Mouse (Mus musculus): ENCODE data around the gene Krt25. TPM values are rescaled to one million over a fixed set of nuclear protein-coding genes. Genes with fewer than 3 reads are reported as not detected.

The Krt25 gene
- polyA plus RNA-seq, 1 experiment from 2014 or later: not detected

DNA sequence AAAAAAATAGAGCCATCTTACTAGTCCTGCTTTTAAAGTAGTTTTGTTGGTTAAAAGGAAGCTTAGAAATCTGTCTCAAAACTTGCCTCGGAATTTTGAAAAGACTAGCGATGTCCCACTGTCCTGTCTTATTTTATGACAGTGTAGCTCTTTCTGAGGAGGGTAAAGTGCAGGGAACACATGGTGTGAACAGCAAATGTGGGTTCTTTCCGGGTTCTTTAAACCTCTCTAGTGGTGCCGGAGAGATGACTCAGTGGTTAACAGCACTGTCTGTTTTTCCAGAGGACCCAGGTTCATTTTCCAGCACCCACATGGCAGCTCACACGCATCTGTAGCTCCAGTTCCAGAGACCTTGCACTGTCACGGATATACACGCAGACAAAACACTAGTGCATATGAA, 53.6 kb downstream of the Krt25 start:
- no peaks in the 10 kb centered on the region; the same call in 1 of the 2 replicates for H3K4me1 ChIP-seq

DNA sequence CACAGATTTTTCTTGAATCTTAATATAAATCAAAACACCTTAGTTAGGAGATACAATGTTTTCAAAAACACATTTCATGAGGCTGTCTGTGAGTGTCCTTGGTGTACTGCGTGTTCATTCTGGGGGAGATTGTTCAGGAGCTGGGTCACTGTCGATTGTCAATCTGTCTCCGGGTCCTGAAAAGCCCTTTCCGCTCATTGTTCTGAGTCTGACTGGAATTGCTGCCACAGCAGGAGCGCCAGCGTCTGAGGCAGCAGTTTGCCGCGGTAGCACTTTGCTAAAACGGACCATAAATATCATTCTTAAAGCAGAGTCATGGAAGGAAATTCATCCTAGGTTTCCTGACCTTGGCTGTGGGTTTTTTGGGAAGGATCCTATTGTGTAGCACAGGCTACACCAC, 57.0 kb downstream of the Krt25 start:
- Histone ChIP-seq H3K4me1 (no peaks in the 10 kb centered on the region), H3K27me3 (ENCODE audit: insufficient read depth, poor library complexity, severe bottlenecking) (no peaks in the 10 kb centered on the region), H3K36me3 (no peaks in the 10 kb centered on the region), H3K4me3 (no peak overlapping the region), H3K9me3 (no peaks in the 10 kb centered on the region), H3K27ac (no peak overlapping the region)
- 54% methylated on average over 9 of the region's 9 CpGs for WGBS
- DNase-seq (ENCODE audit: low spot score): no peak

More for the DNA sequence above, 53.6 kb downstream of the Krt25 start:
- 71% methylated on average over 7 of the region's 7 CpGs for WGBS
- no peaks in the 10 kb centered on the region for H3K9me3 ChIP-seq
- H3K36me3 ChIP-seq: no peaks in the 10 kb centered on the region
- DNase-seq (ENCODE audit: low spot score): no peak
- no peak overlapping the region for H3K27ac ChIP-seq
- no peak overlapping the region for H3K4me3 ChIP-seq
- H3K27me3 ChIP-seq (ENCODE audit: insufficient read depth, poor library complexity, severe bottlenecking): no peaks in the 10 kb centered on the region

Other genes with a start within 250 kb of the Krt25 start
- 0.36 TPM in 2 replicates for gene Tns4, start 233.6 kb downstream of the Krt25 start, polyA plus RNA-seq (2016; fragmentation: Nextera tagmentation; extraction: Ambion mirVana)
- gene Ccr7, start 167.9 kb downstream of the Krt25 start, polyA plus RNA-seq (2016; fragmentation: Nextera tagmentation; extraction: Ambion mirVana): 0.25 and 0.78 TPM in 2 replicates
- 191 and 259 TPM in 2 replicates for gene Smarce1, start 91.9 kb downstream of the Krt25 start, polyA plus RNA-seq (2016; fragmentation: Nextera tagmentation; extraction: Ambion mirVana)
- 0.68 and 1.6 TPM in 2 replicates for gene Krt222, start 78.9 kb downstream of the Krt25 start, polyA plus RNA-seq (2016; fragmentation: Nextera tagmentation; extraction: Ambion mirVana)
- gene Krt24, start 37.7 kb downstream of the Krt25 start, polyA plus RNA-seq (2016; fragmentation: Nextera tagmentation; extraction: Ambion mirVana): not detected in 2 replicates
- gene Krt26, start 15.0 kb upstream of the Krt25 start, polyA plus RNA-seq (2016; fragmentation: Nextera tagmentation; extraction: Ambion mirVana): not detected in 2 replicates
- gene Krt27, start 28.2 kb upstream of the Krt25 start, polyA plus RNA-seq (2016; fragmentation: Nextera tagmentation; extraction: Ambion mirVana): not detected in 2 replicates
- 0.20 and 0.39 TPM in 2 replicates for gene Krt28, start 52.0 kb upstream of the Krt25 start, polyA plus RNA-seq (2016; fragmentation: Nextera tagmentation; extraction: Ambion mirVana)
- gene Krt10, start 66.4 kb upstream of the Krt25 start, polyA plus RNA-seq (2016; fragmentation: Nextera tagmentation; extraction: Ambion mirVana): 11.4 and 14.6 TPM in 2 replicates
- gene Krt12, start 99.3 kb upstream of the Krt25 start, polyA plus RNA-seq (2016; fragmentation: Nextera tagmentation; extraction: Ambion mirVana): not detected in 2 replicates
- gene Krt20, start 115.2 kb upstream of the Krt25 start, polyA plus RNA-seq (2016; fragmentation: Nextera tagmentation; extraction: Ambion mirVana): 6.6 and 9.5 TPM in 2 replicates
- 0.15 and 0.38 TPM in 2 replicates for gene Krt23, start 170.2 kb upstream of the Krt25 start, polyA plus RNA-seq (2016; fragmentation: Nextera tagmentation; extraction: Ambion mirVana)
- not detected in 2 replicates for gene Krt39, start 198.4 kb upstream of the Krt25 start, polyA plus RNA-seq (2016; fragmentation: Nextera tagmentation; extraction: Ambion mirVana)
- gene Krt40, start 220.2 kb upstream of the Krt25 start, polyA plus RNA-seq (2016; fragmentation: Nextera tagmentation; extraction: Ambion mirVana): not detected in 2 replicates
- gene Krtap3-3, start 227.9 kb upstream of the Krt25 start, polyA plus RNA-seq (2016; fragmentation: Nextera tagmentation; extraction: Ambion mirVana): not detected in 2 replicates
- not detected in 2 replicates for gene Krtap3-2, start 233.9 kb upstream of the Krt25 start, polyA plus RNA-seq (2016; fragmentation: Nextera tagmentation; extraction: Ambion mirVana)
- gene Gm11939, start 236.5 kb upstream of the Krt25 start, polyA plus RNA-seq (2016; fragmentation: Nextera tagmentation; extraction: Ambion mirVana): not detected in 2 replicates
- not detected in 2 replicates for gene Krtap3-1, start 243.7 kb upstream of the Krt25 start, polyA plus RNA-seq (2016; fragmentation: Nextera tagmentation; extraction: Ambion mirVana)